Mouse (Mus musculus): ENCODE data around the gene Nck1.

Gene Nck1

GRCm38 (mm10) chr9:100545715-100546593 lies at the start of gene Nck1:
TSS of gene Nck1 (minus strand) at chr9:100546134.
- DNase-seq (ENCODE audit: low spot score in 2 of 2) = peak; percentile 98 to 99

GRCm38 (mm10) chr9:100590462-100590861 lies 44.5 kb upstream of the Nck1 start:
- DNase-seq (ENCODE audit: low spot score in 2 of 2) = no peak

GRCm38 (mm10) chr9:100584031-100584430 lies 38.1 kb upstream of the Nck1 start:
- DNase-seq (ENCODE audit: low spot score in 2 of 2) = no peak

DNA sequence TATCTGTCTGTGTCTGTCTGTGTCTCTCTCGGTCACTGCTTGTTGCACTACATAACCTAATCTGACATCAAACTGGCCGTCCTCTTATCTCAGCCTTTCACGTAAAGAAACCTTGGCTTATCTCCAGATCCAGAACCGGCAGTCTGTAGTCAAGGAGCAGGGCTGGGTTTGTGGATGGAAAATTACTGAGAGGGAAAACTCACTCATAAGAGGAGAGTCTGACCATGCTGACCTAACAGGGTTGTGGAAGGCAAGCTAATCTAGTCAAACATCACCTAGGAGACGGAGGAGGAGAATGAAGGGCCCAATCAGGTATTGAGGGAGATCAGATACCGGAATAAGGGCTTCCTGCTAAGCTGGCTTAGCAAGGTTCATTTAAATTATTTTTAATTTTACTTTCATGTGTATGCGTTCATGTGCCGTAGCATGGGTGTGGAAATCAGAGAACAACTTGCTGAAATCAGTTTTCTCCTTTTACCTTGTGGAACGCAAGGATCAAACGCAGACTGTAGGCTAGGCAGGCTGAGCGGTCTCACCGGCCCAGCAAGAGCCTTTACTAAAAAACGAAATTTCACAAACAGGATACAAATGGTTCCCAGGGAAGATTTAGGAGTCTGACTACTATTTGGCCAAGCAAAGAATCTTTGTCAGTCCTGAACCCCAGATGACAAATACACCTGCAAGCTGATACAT lies 37.1 kb upstream of the Nck1 start:
- no peak for DNase-seq (ENCODE audit: low spot score in 2 of 2)

DNA sequence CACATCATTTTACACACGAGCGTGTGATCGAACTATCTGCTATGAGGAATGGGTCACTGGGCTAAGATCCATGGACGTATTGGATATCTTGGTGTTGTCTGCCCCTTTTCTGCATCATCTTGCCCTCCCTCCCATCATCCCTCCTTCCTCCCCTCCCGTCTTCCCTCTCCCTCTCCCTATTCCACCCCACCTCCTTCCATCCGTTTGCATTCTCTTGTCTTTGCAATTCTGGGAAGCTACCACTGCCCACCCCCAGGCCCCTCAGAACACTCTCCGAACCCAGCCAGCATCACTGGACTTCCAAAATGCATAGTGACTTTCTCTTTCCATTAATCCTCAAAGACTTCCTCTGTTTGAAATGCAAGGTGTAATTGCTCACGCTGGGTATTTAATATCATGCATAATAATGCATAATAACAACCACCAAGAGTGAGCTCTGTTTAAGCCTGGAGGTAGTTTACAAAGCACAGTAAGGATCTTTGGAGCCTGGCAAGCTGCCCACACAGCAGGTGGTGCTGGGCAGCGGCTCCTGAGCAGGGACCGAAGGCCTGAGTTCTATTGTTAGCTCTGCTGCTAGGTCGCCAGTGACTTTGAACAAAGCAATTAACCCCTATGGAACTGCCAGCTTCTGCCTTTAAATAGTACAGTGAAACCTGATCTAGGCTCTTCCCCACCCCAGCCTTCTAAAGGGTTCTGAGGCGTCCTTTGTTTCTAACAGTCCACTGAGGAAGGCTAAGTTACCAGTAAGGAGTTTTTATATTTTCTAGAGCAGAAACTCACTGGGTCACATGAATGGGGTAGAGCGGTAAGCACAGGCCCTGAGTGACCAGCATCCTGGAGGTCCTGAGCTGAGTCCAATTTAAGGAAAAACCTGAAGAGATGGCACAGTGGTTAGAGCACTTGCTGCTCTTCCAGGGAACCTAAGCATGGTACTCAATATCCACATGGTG lies 35.9 kb upstream of the Nck1 start:
- no peak for DNase-seq (ENCODE audit: low spot score in 2 of 2)

DNA sequence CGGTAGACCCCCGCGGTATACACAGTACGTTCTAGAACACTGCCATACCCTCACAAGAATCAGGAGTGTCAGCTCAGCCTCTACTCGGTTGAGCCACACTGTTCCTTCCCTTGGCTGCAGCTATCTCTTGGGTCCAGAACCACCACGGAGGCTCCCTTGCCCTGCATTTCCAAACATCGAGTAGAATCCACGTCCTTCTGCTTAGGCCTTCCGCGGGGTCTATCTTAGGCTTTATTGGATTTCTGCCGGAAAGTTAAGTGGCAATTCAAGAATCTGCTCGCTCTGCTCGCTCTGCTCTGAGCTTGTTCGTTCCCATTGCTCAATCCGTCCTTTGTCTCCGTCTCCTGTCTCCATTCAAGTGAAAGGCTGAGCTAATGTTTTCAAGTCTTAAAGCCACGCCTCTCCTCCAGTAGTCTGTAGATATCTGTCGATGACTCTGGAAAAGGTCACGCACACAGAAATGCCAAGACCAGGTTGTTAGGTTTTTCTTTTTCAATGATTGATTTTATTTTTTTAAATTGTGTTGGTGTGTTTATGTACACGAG lies 34.3 kb upstream of the Nck1 start:
- DNase-seq (ENCODE audit: low spot score in 2 of 2) = no peak

DNA sequence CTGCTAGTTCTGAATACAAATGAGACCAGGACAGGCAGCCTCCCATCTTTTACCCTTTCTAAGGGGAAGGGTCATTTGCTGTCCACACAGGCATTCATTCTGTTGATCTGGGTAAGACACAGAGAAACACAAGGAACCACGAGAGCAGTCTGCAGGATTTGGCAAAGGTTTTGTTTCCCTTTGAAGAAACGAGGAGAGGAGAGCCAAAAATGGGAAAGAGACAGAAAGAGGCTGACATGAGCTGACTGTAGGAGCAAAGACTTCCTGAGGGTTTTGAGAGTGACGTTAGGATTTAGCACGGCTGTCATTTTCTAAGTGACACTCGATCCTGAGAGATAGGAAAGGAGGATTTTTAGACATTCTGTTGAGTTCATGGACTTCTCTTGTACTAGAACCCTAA lies 28.0 kb upstream of the Nck1 start:
- DNase-seq (ENCODE audit: low spot score in 2 of 2) = no peak

GRCm38 (mm10) chr9:100573300-100573699 lies 27.4 kb upstream of the Nck1 start:
- DNase-seq (ENCODE audit: low spot score in 2 of 2) = no peak

DNA sequence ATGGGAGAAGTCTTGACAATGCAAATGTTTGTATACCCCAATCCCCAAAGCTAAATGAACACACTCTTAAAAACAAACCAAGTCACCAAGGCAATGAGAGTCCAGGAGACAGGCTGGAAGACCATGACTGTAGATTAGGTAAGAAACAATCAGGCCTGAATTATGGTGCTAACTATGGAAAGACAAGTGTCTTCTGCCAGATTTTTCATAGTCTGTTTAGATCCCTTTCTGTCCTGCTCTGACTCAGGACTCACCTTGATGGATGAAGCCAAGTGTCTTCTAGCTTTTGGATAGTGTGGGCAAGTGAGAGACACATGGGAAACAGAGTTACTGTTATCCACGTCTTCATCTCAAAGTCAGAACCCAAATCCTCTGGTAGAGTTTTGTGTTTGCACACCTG lies 25.6 kb upstream of the Nck1 start:
- DNase-seq (ENCODE audit: low spot score in 2 of 2) = no peak

DNA sequence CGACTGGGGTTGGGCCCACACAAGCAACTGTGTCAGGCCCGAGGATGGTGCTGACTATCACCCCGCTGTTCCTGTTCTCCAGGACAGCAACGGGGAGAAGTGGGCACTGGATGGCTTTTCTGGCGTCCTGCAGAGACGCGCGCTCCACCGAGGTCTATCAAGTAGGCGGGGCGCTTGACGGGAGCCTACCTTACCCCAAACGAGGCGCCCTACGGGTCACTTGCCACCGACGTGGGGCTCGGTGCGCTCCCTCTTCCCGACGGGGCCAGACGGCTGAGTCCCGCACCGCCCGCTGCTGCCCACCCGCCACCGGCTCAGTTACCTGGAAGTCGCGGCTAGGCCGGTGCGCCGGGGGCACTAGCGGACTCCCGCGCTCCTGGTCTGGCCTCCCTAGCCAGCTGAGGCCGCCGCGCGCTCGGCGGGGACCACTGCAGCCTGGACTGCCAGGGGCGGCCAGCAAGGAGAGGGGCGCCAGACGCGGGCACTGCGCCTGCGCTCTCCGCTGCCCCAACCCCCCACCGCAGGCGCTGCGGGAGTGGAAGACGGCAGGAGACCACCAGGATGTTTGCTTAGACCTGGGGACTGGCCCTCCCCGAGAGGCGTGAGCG lies 24.8 kb upstream of the Nck1 start, which contains the start of gene Slc35g2:
Gene Slc35g2, minus strand, starts transcription at position 465 of the 608 bp plus-strand sequence.
- DNase-seq (ENCODE audit: low spot score in 2 of 2) = peak in 1 of 2 experiments; percentile 18

- peak in 1 of 2 experiments; percentile 17 for DNase-seq (ENCODE audit: low spot score in 2 of 2)
Measured at GRCm38 (mm10) chr9:100569798-100570625, 24.1 kb upstream of the Nck1 start.

DNA sequence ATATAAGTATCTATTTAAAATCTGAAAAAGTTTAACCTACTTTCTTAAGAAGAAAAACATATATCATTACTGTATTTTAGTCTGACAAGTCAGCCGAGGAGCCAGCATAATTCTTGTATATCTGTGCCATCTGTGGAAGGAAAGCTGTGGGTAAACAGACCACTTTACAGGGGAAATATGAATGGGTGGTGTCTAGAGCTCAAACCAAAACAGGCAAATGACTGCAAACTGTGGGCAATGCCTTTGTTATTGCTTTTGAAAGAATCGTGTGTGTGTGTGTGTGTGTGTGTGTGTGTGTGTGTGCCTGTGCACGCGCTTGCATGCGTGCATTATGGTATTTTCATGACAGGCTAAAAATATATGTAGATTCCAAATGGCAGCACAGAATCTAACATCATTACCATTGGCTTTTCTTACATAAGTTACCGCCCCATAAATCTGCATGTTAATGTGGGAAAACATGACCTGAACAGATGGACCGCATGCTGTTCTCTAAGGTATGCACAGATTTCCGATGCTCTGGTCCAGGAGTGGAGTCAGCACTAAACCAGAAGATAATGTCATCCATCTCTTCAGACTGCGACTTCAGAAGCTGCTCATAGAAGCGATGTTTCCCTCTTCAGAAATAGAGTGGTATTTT lies 14.4 kb upstream of the Nck1 start:
- no peak for DNase-seq (ENCODE audit: low spot score in 2 of 2)

DNA sequence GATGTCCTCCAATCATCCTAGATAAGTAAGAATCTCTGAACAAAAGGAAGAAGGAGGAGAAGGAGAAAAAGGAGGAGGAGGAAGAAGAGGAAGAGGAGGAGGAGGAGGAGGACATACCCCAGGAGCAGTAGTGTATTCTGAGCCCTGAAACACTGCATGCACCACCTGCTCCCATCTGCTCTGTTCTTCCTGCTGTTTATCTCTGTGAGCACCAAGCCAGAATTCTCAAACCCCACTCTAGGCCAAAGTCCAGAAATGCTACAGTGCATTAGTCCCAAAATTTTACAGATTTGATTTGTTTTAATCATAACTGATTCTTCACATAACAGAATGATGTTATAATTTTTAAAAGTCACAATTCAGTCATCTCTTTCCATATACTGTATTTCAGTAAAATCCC lies 13.1 kb upstream of the Nck1 start:
- DNase-seq (ENCODE audit: low spot score in 2 of 2) = no peak

DNA sequence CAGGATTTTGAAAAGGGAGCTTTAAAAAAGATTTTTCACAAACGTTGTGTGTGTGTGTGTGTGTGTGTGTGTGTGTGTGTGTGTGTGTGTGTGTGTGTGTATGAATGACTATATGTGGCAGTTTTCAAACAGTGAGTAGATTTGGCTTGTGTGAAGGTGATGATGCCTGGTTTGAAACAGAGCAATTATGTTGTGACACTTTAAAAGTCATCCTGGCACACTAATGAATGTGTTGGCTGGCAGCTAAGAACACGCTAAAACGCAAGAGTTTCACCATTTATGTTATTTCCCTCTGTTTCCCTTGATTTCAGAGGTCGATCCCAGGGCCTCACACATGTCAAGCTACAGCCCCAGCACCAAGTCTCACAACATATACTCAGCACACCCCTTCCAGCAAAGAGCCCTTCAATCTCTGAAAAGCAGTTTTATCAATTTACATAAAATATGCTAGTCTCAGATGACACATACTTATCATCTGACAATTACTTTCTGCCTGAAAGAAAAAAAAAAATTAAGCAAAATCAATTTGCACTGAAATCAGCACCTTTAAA lies 12.2 kb upstream of the Nck1 start:
- DNase-seq (ENCODE audit: low spot score in 2 of 2) = no peak

- no peak for DNase-seq (ENCODE audit: low spot score in 2 of 2)
Measured at GRCm38 (mm10) chr9:100555686-100556085, 9.8 kb upstream of the Nck1 start.

- DNase-seq (ENCODE audit: low spot score in 2 of 2) = peak in 1 of 2 experiments; percentile 64
Measured at GRCm38 (mm10) chr9:100548313-100548712, 2.4 kb upstream of the Nck1 start.

DNA sequence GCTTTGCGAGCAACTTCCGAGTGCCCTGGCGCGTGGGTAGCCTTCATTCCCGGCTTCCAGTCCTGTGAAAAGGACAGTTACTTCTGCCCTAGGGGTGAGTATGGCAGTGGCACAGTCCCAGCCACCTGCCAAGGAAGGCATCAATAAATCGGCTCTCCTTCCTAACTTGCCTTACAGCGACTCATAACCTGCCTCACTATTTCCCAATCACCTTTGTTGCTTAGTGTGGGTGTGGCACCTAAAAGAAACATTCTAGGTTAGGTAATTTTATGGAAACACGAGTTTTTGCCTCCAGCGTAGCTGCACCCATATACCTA lies 618 bp upstream of the Nck1 start:
- no peak for DNase-seq (ENCODE audit: low spot score in 2 of 2)

DNA sequence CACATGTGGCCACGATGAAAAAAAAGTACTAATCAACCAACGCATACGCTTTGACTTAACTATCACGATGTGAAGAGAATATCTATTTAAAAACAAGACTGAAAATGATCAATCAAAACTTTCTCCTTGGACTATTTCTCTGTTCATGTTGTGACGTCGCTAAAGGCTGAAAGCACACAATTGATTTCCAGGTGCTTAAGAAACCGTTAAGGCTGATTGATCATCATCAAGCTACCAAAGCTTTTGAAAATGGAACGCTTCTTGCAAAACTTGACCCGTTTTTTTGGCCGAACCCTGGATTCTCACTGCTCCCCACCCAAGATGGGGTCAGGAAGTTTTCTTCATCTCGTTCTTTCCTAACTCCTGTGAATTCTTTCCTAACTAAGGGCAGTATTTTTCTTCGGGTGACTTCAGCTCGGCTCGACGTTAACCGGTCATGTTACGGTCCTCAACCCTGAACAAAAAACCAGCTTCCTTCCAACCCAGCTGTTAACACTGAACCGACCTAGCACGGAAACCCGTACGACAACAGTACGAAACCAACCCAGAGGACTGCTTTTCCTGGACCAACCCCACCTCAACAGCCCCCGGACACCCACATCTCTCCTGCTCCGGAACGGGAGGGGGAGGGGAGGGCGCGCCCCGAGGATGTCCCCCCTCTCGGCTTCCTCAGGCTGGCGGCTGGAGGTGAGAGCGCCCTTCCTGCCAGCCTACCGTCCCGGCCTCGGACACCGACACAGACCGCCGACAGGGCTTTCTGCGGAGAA lies 803 bp downstream of the Nck1 start:
- DNase-seq (ENCODE audit: low spot score in 2 of 2) = no peak
